Mouse (Mus musculus) G1E (cell line): ENCODE results near the gene Higd2a. TPM values are rescaled to one million over a fixed set of nuclear protein-coding genes. Genes with fewer than 3 reads are reported as not detected.

Source experiments
- ATAC-seq: 2 replicates; pipeline ENCODE4 v1.8.0; 2016; ENCODE audit warnings: mild to moderate bottlenecking; ENCODE audit not compliant: insufficient number of reproducible peaks, poor library complexity, low FRiP score, severe bottlenecking; ENCODE audit errors: extremely low read depth
- DNase-seq: peaks from one replicate; pipeline ENCODE4 v3.0.0; 2012; ENCODE audit warnings: low spot score
- H3K27me3 ChIP-seq: 2 replicates; pipeline ENCODE4 v1.6.1; 2012; ENCODE audit warnings: mild to moderate bottlenecking, low read length, inconsistent platforms; ENCODE audit not compliant: insufficient read depth
- H3K36me3 ChIP-seq: replicated peaks from 2 replicates; pipeline ENCODE3; 2012; ENCODE audit warnings: mild to moderate bottlenecking, inconsistent platforms
- H3K4me1 ChIP-seq: 2 replicates; pipeline ENCODE4 v1.6.1; 2012; ENCODE audit warnings: low read depth, low read length, inconsistent platforms, mixed read lengths; ENCODE audit not compliant: insufficient read depth
- H3K4me3 ChIP-seq: 2 replicates; pipeline ENCODE4 v1.5.1; 2012; ENCODE audit warnings: low read depth, mild to moderate bottlenecking, inconsistent platforms, low read length, moderate library complexity, mixed read lengths
- H3K9me3 ChIP-seq: replicated peaks from 2 replicates; pipeline ENCODE4 v1.6.1; 2012; ENCODE audit warnings: inconsistent platforms
- CTCF ChIP-seq: IDR thresholded peaks from 2 replicates; pipeline ENCODE4 v1.5.1; 2012; ENCODE audit warnings: low read depth, low read length, inconsistent platforms, mixed read lengths
- GATA1 ChIP-seq: IDR thresholded peaks from 2 replicates; pipeline ENCODE4 v1.6.1; 2012; ENCODE audit warnings: borderline replicate concordance, low read length, inconsistent platforms, mixed read lengths
- GATA2 ChIP-seq: IDR thresholded peaks from 2 replicates; pipeline ENCODE4 v1.6.1; 2012; ENCODE audit warnings: low read depth, low read length, inconsistent platforms, borderline replicate concordance
- POLR2AphosphoS5 ChIP-seq: IDR thresholded peaks from 2 replicates; pipeline ENCODE4 v1.6.1; 2012; ENCODE audit warnings: low read depth, low read length, inconsistent platforms; ENCODE audit not compliant: insufficient replicate concordance
- TAL1 ChIP-seq: conservative IDR thresholded peaks from 2 replicates; pipeline ENCODE4 v1.6.1; 2012; ENCODE audit warnings: low read depth, low read length, inconsistent platforms, mixed read lengths
- polyA plus RNA-seq: library from polyadenylated mRNA; stranded (reverse); fragments of >175 nt; gene quantifications from 2 replicates; pipeline ENCODE4 v1.2.3, GENCODE M21; 2012
- total RNA-seq, 2 experiments: library from RNA; stranded (forward) in 1 of 2; stranded (reverse) in 1 of 2; fragments of 200-1000 nt in 1 of 2; fragments of >200 nt in 1 of 2; fragmentation: Nextera tagmentation in 1 of 2; gene quantifications; 2 replicates each; pipeline ENCODE4 v1.2.3; 2014 to 2017

Gene Higd2a
- total and polyA plus RNA-seq, 3 experiments = 67.7 to 84.5 (median 79.3) TPM

GRCm38 (mm10) chr13:54591776-54592356 is 1.9 kb downstream of the Higd2a start:
- H3K4me1 ChIP-seq = peaks cover 43% of the 10 kb centered on the region
- H3K9me3 ChIP-seq = no peaks in the 10 kb centered on the region
- TF ChIP-seq TAL1 (no peak), POLR2AphosphoS5 (no peak), GATA1 (no peak), GATA2 (no peak)
- peaks cover 70% of the 10 kb centered on the region for H3K36me3 ChIP-seq
- H3K27me3 ChIP-seq = no peaks in the 10 kb centered on the region
- ATAC-seq (no peak), DNase-seq (no peak)
- H3K4me3 ChIP-seq = no peak overlapping the region; the same call in 1 of the 2 replicates

- TF ChIP-seq GATA1 (no peak), GATA2 (no peak), CTCF (no peak), POLR2AphosphoS5 (no peak), TAL1 (no peak)
- ATAC-seq (no peak), DNase-seq (no peak)
- peaks cover 37% of the 10 kb centered on the region for H3K4me1 ChIP-seq
- H3K36me3 ChIP-seq = peaks cover 70% of the 10 kb centered on the region
- H3K4me3 ChIP-seq = no peak overlapping the region
- H3K27me3 ChIP-seq = no peaks in the 10 kb centered on the region
- H3K9me3 ChIP-seq = no peaks in the 10 kb centered on the region
Observed at GRCm38 (mm10) chr13:54593617-54594016, 3.6 kb downstream of the Higd2a start.

- no peak for TF ChIP-seq POLR2AphosphoS5
- TF ChIP-seq TAL1 = no peak
- TF ChIP-seq GATA2 = no peak
- no peak for TF ChIP-seq GATA1
- TF ChIP-seq CTCF = no peak
- H3K4me3 ChIP-seq = no peak overlapping the region
Observed at GRCm38 (mm10) chr13:54596107-54596690, 6.2 kb downstream of the Higd2a start.

GRCm38 (mm10) chr13:54596870-54597269 is 6.9 kb downstream of the Higd2a start:
- Histone ChIP-seq H3K27me3 (no peaks in the 10 kb centered on the region), H3K4me3 (no peak overlapping the region), H3K36me3 (peaks cover 86% of the 10 kb centered on the region), H3K9me3 (no peaks in the 10 kb centered on the region), H3K4me1 (peaks cover 20% of the 10 kb centered on the region)
- DNase-seq (no peak), ATAC-seq (no peak)
- TF ChIP-seq TAL1 (no peak), CTCF (no peak), POLR2AphosphoS5 (no peak), GATA2 (no peak), GATA1 (no peak)

More at GRCm38 (mm10) chr13:54596107-54596690, 6.2 kb downstream of the Higd2a start:
- DNase-seq (no peak), ATAC-seq (no peak)
- Histone ChIP-seq H3K9me3 (no peaks in the 10 kb centered on the region), H3K4me1 (peaks cover 26% of the 10 kb centered on the region), H3K36me3 (peaks cover 86% of the 10 kb centered on the region), H3K27me3 (no peaks in the 10 kb centered on the region)

GRCm38 (mm10) chr13:54598622-54599143 is 8.7 kb downstream of the Higd2a start:
- Histone ChIP-seq H3K27me3 (no peaks in the 10 kb centered on the region), H3K4me3 (no peak overlapping the region), H3K4me1 (peaks cover 13% of the 10 kb centered on the region; the same call in 1 of the 2 replicates), H3K36me3 (peaks cover 85% of the 10 kb centered on the region), H3K9me3 (no peaks in the 10 kb centered on the region)
- TF ChIP-seq GATA2 (no peak), POLR2AphosphoS5 (no peak), TAL1 (no peak), CTCF (no peak), GATA1 (no peak)
- ATAC-seq = no peak
- DNase-seq = no peak

- no peak for TF ChIP-seq GATA1
- no peak for TF ChIP-seq TAL1
- TF ChIP-seq CTCF = no peak
- no peak for TF ChIP-seq GATA2
- no peak for TF ChIP-seq POLR2AphosphoS5
- DNase-seq = no peak
- H3K27me3 ChIP-seq = no peaks in the 10 kb centered on the region
- ATAC-seq = no peak
- peaks cover 5% of the 10 kb centered on the region; the same call in 1 of the 2 replicates for H3K4me1 ChIP-seq
- H3K9me3 ChIP-seq = no peaks in the 10 kb centered on the region
- H3K4me3 ChIP-seq = no peak overlapping the region
- peaks cover 80% of the 10 kb centered on the region for H3K36me3 ChIP-seq
Observed at GRCm38 (mm10) chr13:54602639-54603111, 12.7 kb downstream of the Higd2a start.
